Mouse (Mus musculus) kidney, postnatal 25 days (tissue): Measurements from ENCODE around the gene Lrrc63.
A peak's percentile ranks its signal among the peaks of the same experiment; 100 is the strongest.
"Not testable (repeated sequence)": the region's sequence is repeated elsewhere in the genome, so short reads cannot be mapped to it uniquely, and the experiment has no call there.

ENCODE experiments used
- DNase-seq, 2 experiments: peaks; one replicate each; pipeline ENCODE4 v3.0.0; 2021; ENCODE audit warnings: mixed read lengths in 2 of 2

Gene Lrrc63

GRCm38 (mm10) chr14:75130501-75131318 lies at the start of gene Lrrc63, which contains the start of gene Lcp1:
Gene Lrrc63 (minus strand): TSS chr14:75130881.
Gene Lcp1 (plus strand): TSS chr14:75131101.
- peak; percentile 83 to 89 for DNase-seq

- no peak for DNase-seq
These were observed 48.7 kb upstream of the Lrrc63 start for GRCm38 (mm10) chr14:75179255-75179963.

GRCm38 (mm10) chr14:75178801-75179211 lies 48.1 kb upstream of the Lrrc63 start:
- no peak for DNase-seq

- DNase-seq: no peak
These were observed 47.7 kb upstream of the Lrrc63 start for GRCm38 (mm10) chr14:75178384-75178793.

GRCm38 (mm10) chr14:75177400-75177799 lies 46.7 kb upstream of the Lrrc63 start:
- DNase-seq: no peak

GRCm38 (mm10) chr14:75176425-75177045 lies 45.9 kb upstream of the Lrrc63 start:
- DNase-seq: no peak

- DNase-seq: no peak
These were observed 45.1 kb upstream of the Lrrc63 start for GRCm38 (mm10) chr14:75175781-75176180.

- DNase-seq: no peak
These were observed 44.3 kb upstream of the Lrrc63 start for GRCm38 (mm10) chr14:75174731-75175555.

GRCm38 (mm10) chr14:75174296-75174695 lies 43.6 kb upstream of the Lrrc63 start:
- DNase-seq: no peak

- no peak for DNase-seq
These were observed 39.9 kb upstream of the Lrrc63 start for GRCm38 (mm10) chr14:75170546-75170945.

GRCm38 (mm10) chr14:75168501-75168900 lies 37.8 kb upstream of the Lrrc63 start:
- DNase-seq: no peak

- DNase-seq: no peak
These were observed 35.0 kb upstream of the Lrrc63 start for GRCm38 (mm10) chr14:75165574-75166131.

GRCm38 (mm10) chr14:75164345-75164744 lies 33.7 kb upstream of the Lrrc63 start:
- DNase-seq: no peak

GRCm38 (mm10) chr14:75163866-75164265 lies 33.2 kb upstream of the Lrrc63 start:
- DNase-seq: no peak

GRCm38 (mm10) chr14:75159375-75159774 lies 28.7 kb upstream of the Lrrc63 start:
- DNase-seq: no peak

- DNase-seq: no peak
These were observed 23.8 kb upstream of the Lrrc63 start for GRCm38 (mm10) chr14:75154481-75154880.

- no peak for DNase-seq
These were observed 20.5 kb upstream of the Lrrc63 start for GRCm38 (mm10) chr14:75151146-75151545.

GRCm38 (mm10) chr14:75150653-75151052 lies 20.0 kb upstream of the Lrrc63 start:
- no peak for DNase-seq

- peak in 1 of 2 experiments; percentile 52 for DNase-seq
These were observed 17.5 kb upstream of the Lrrc63 start for GRCm38 (mm10) chr14:75148229-75148628.

- not testable (repeated sequence) for DNase-seq
These were observed 17.0 kb upstream of the Lrrc63 start for GRCm38 (mm10) chr14:75147706-75148105.

- DNase-seq: no peak
These were observed 8.5 kb upstream of the Lrrc63 start for GRCm38 (mm10) chr14:75139225-75139624.

GRCm38 (mm10) chr14:75138503-75138902 lies 7.8 kb upstream of the Lrrc63 start:
- DNase-seq: no peak
